Mouse (Mus musculus) kidney, adult 2 months (tissue): ENCODE results near the gene Rin1. TPM values are rescaled to one million over a fixed set of nuclear protein-coding genes. Genes with fewer than 3 reads are reported as not detected.

ENCODE experiments used
- DNase-seq: peaks from one replicate; pipeline ENCODE4 v3.0.0; 2021
- H3K27ac ChIP-seq: fragments of 200-500 bp; 2 replicates; pipeline ENCODE4 v1.5.1; 2012; ENCODE audit warnings: low read depth, low read length, control low read depth, inconsistent platforms; ENCODE audit not compliant: insufficient read depth
- H3K27me3 ChIP-seq: fragments of 200-500 bp; replicated peaks from 2 replicates; pipeline ENCODE4 v1.6.1; 2012; ENCODE audit warnings: mild to moderate bottlenecking, moderate library complexity, low read length, inconsistent platforms; ENCODE audit not compliant: control insufficient read depth, insufficient read depth
- H3K36me3 ChIP-seq: fragments of 200-500 bp; 2 replicates; pipeline ENCODE4 v1.6.1; 2012; ENCODE audit warnings: mild to moderate bottlenecking, moderate library complexity, low read length, inconsistent platforms; ENCODE audit not compliant: control insufficient read depth, insufficient read depth
- H3K4me1 ChIP-seq: fragments of 200-500 bp; 2 replicates; pipeline ENCODE4 v1.6.1; 2011; ENCODE audit warnings: low read length; ENCODE audit not compliant: control insufficient read depth, insufficient read depth
- H3K4me3 ChIP-seq: fragments of 200-500 bp; 2 replicates; pipeline ENCODE4 v1.5.1; 2011; ENCODE audit warnings: mild to moderate bottlenecking, low read depth, low read length, control low read depth; ENCODE audit not compliant: insufficient read depth
- CTCF ChIP-seq: fragments of 200-500 bp; conservative IDR thresholded peaks from 2 replicates; pipeline ENCODE4 v1.5.1; 2011; ENCODE audit warnings: low read depth, mild to moderate bottlenecking, control low read depth, low read length, moderate library complexity, mixed read lengths; ENCODE audit not compliant: insufficient read depth, insufficient read length
- POLR2A ChIP-seq: fragments of 200-500 bp; IDR thresholded peaks from one replicate; pipeline ENCODE4 v1.6.1; 2011; ENCODE audit warnings: low read depth, low read length, control low read depth
- WGBS: fragments of 180-500 bp; shearing (Covaris S2); methylation state at CpG from one replicate; pipeline ENCODE4 v1.1.7; 2018; 5-methylcytosine and 5-hydroxymethylcytosine counted together
- polyA plus RNA-seq: library from polyadenylated mRNA; depleted of rRNA; stranded (reverse); fragments of >200 nt; gene quantifications from 2 replicates; pipeline ENCODE4 v1.2.3, GENCODE M21; 2012

The Rin1 gene
- polyA plus RNA-seq, 1 experiment: 2.8 TPM

- TF ChIP-seq CTCF (no peak), POLR2A (no peak)
- DNase-seq: no peak
- Histone ChIP-seq H3K4me1 (no peaks in the 10 kb centered on the region; the same call in 1 of the 2 replicates), H3K27ac (no peak overlapping the region), H3K36me3 (no peaks in the 10 kb centered on the region), H3K4me3 (no peak overlapping the region), H3K27me3 (no peaks in the 10 kb centered on the region)
- WGBS: 85% methylated on average over 7 of the region's 7 CpGs
These were observed 19.7 kb downstream of the Rin1 start for GRCm38 (mm10) chr19:5069978-5070377.

DNA sequence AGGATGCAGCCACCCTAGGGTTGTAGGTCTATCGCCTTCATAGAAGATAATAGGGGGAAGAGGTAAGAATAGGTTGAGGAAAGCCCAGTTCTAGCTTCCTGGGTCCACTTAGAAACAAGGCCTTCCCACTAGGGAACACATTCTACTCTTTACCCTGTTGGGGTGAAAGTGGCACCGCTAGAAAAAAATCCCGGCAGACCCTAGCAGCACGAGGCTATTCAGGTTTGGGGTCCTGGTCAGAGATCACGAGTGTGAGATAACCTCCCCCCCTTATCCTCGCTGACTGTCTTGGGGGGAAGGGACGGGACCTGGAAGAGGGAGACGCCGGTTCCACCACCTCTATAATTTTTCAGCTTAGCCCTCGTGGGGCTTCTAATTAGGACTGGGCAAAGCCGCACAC is 20.8 kb downstream of the Rin1 start:
- no peaks in the 10 kb centered on the region for H3K36me3 ChIP-seq
- WGBS: 39% methylated on average over 11 of the region's 11 CpGs
- TF ChIP-seq POLR2A (no peak), CTCF (no peak)
- no peaks in the 10 kb centered on the region for H3K27me3 ChIP-seq
- no peak overlapping the region for H3K4me3 ChIP-seq
- no peak overlapping the region for H3K27ac ChIP-seq
- no peak for DNase-seq
- no peaks in the 10 kb centered on the region; the same call in 1 of the 2 replicates for H3K4me1 ChIP-seq

DNA sequence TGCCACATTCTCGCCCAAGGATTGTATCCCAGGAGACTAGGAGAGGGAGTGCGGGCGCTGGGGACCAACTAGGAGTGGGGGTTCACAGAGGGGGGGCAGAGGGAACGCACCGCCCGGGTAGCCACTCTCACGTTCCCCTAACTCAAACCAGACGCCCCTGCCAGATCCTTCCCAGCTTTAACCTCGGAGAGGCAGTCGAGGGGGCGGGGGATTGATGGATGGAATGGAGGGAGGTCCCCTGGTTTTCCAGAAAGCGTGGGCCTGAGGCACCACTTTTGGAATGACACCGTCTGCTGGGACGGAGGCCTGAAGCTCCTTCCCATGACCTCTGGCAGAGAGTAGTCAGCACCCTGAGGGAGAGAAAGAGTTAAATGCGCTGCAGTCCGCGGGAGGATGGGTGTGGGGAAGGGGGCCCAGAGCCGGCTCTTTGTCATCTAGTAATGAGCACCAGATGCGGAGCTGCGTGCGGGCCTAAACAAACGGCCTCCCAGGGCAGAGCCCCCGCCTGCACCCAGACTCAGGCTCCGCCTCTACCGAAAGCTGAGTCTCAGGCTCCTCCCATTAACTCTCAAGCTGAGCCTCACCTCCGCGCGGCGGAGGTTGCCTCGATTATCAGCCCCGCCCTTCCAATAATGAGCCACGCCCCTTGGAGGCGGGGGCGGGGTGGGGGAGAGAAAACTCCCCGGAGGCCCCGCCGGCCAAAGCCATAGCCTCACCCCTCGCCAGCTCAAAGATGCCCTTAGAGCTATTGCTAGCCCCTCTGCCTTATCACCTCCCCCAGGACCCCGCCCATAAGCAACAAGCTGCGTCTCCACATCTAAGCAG is 21.5 kb downstream of the Rin1 start:
- Histone ChIP-seq H3K36me3 (no peaks in the 10 kb centered on the region), H3K27me3 (no peaks in the 10 kb centered on the region), H3K27ac (peak overlapping the region; percentile 52; the same call in 1 of the 2 replicates), H3K4me3 (peak overlapping the region; percentile 54), H3K4me1 (no peaks in the 10 kb centered on the region; the same call in 1 of the 2 replicates)
- TF ChIP-seq POLR2A: no peak
- TF ChIP-seq CTCF: no peak
- DNase-seq: peak; percentile 81
- WGBS: 8% methylated on average over 40 of the region's 40 CpGs

DNA sequence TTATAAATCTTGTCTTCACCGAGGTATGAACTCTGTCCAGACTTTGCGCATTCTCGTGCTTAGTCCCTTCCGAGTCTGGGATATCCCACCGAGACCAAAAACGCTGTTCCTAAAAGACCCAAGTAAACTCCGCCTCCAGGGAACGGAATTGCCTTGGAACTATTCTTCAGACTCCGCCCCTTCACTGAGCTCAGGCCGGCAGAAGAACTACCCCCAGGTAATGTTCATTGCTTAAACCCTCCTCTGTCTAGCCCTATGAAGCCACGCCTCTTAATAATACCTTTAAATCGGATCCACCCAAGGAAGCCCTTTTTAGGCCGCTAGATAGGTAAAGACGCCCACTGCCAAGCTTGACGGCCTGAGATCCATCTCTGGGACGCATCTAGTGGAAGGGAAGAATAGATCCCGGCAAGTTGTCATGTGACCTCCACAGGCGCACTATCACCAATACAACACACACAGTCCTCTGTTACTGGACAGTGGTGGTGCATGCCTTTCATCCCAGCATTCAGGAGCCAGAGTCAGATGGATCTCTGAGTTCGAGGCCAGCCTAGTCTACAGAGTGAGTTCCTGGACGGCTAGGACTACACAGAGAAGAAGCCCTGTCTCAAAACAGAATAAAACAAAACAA is 22.2 kb downstream of the Rin1 start:
- 4% methylated on average over 20 of the region's 20 CpGs for WGBS
- Histone ChIP-seq H3K36me3 (no peaks in the 10 kb centered on the region), H3K4me3 (peak overlapping the region; percentile 54), H3K27me3 (no peaks in the 10 kb centered on the region), H3K27ac (peak overlapping the region; percentile 52; the same call in 1 of the 2 replicates), H3K4me1 (no peaks in the 10 kb centered on the region)
- DNase-seq: peak; percentile 43
- TF ChIP-seq POLR2A (no peak), CTCF (no peak)

GRCm38 (mm10) chr19:5073028-5073427 is 22.7 kb downstream of the Rin1 start:
- H3K4me3 ChIP-seq: peak overlapping the region; percentile 54
- no peaks in the 10 kb centered on the region for H3K36me3 ChIP-seq
- 1% methylated on average over 15 of the region's 15 CpGs for WGBS
- H3K4me1 ChIP-seq: no peaks in the 10 kb centered on the region
- H3K27me3 ChIP-seq: no peaks in the 10 kb centered on the region
- peak; percentile 61 for DNase-seq
- TF ChIP-seq CTCF (peak; percentile 68), POLR2A (no peak)
- H3K27ac ChIP-seq: no peak overlapping the region

- no peak overlapping the region for H3K27ac ChIP-seq
- 38% methylated on average over 5 of the region's 5 CpGs for WGBS
- TF ChIP-seq POLR2A (no peak), CTCF (no peak)
These were observed 23.2 kb downstream of the Rin1 start for GRCm38 (mm10) chr19:5073518-5073917.

DNA sequence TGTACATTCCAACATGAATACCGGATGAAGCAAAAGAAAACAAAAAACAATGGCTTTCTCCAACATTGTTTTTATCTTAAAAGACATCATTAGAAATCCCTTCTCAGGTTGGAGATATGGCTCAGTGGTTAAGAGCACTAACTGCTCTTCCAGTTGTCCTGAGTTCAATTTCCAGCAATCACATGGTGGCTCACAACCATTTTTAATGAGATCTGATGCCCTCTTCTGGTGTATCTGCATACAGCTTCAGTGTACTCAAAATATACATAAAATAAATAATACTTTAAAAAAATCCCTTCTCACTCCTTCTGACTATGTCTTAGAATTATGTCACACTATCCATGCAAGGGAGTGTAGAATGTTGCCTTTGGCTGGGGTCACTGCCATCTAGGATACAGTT is 29.0 kb downstream of the Rin1 start:
- H3K27me3 ChIP-seq: no peaks in the 10 kb centered on the region
- H3K36me3 ChIP-seq: no peaks in the 10 kb centered on the region
- no peaks in the 10 kb centered on the region for H3K4me1 ChIP-seq
- H3K4me3 ChIP-seq: no peak overlapping the region
- no peak for DNase-seq
- H3K27ac ChIP-seq: no peak overlapping the region
- TF ChIP-seq POLR2A (no peak), CTCF (no peak)
- WGBS: 98% methylated on average over 1 of the region's 1 CpGs

More at GRCm38 (mm10) chr19:5073518-5073917, 23.2 kb downstream of the Rin1 start:
- Histone ChIP-seq H3K27me3 (no peaks in the 10 kb centered on the region), H3K4me1 (no peaks in the 10 kb centered on the region), H3K4me3 (no peak overlapping the region), H3K36me3 (no peaks in the 10 kb centered on the region)
- DNase-seq: no peak
